Comparison of ENCODE assay signal across 8 mouse cellular contexts in genomic region chr7:35646317-35647081, GRCm38 (mm10). TPM values are rescaled to one million over a fixed set of nuclear protein-coding genes. Genes with fewer than 3 reads are reported as not detected.
A peak's percentile ranks its signal among the peaks of the same experiment; 100 is the strongest.
DNase-seq lines count a peak whose midpoint lies in the region; ATAC-seq and TF ChIP-seq lines count a peak whose summit lies in the region.

No protein-coding gene starts in this region.

- H3K4me1 ChIP-seq in heart, adult 2 months (ENCODE audit: control insufficient read depth, insufficient read depth, low read length), result no peaks in the 10 kb centered on the region
- H3K4me1 ChIP-seq in hindbrain, embryonic 12.5 days, result 0 out of 2 replicates have a peak, but pooled peaks cover 2% of the 10 kb centered on the region
- peaks cover 37% of the 10 kb centered on the region for H3K4me1 ChIP-seq in liver, embryonic 12.5 days
- H3K4me1 ChIP-seq in neural tube, embryonic 11.5 days (ENCODE audit: control insufficient read depth, insufficient read depth, low read length), result peaks cover 2% of the 10 kb centered on the region; the same call in 1 of the 2 replicates

- peak overlapping the region; percentile 81 for H3K27ac ChIP-seq in heart, adult 2 months
- peak overlapping the region; percentile 81 for H3K27ac ChIP-seq in hindbrain, embryonic 12.5 days
- H3K27ac ChIP-seq in liver, embryonic 12.5 days, result peak overlapping the region; percentile 74
- H3K27ac ChIP-seq in neural tube, embryonic 11.5 days (ENCODE audit: low read depth, low read length), result peak overlapping the region; percentile 45; the same call in 1 of the 2 replicates

- peak in 1 of 2 experiments; percentile 39 for DNase-seq in heart, adult 2 months
- DNase-seq in heart, adult 9 months (ENCODE audit: low spot score in 2 of 2), result no peak
- peak; percentile 19 for DNase-seq in MN1 (ENCODE audit: low spot score)
- peak; percentile 13 for DNase-seq in embryo, embryonic 11.5 days (ENCODE audit: low read depth, low spot score)
- DNase-seq in neural tube, embryonic 11.5 days (ENCODE audit: low spot score), result peak; percentile 35

- H3K79me2 ChIP-seq in heart, adult 2 months (replicated peaks; ENCODE audit: control insufficient read depth, insufficient read depth, low read length), result no peaks in the 10 kb centered on the region

- ATAC-seq in hindbrain, embryonic 12.5 days (ENCODE audit: low FRiP score), result peak; percentile 52
- peak; percentile 38 for ATAC-seq in liver, embryonic 12.5 days
- peak; percentile 56 for ATAC-seq in neural tube, embryonic 11.5 days (ENCODE audit: insufficient read depth, low FRiP score, low TSS enrichment)
- no peak for ATAC-seq in frontal cortex, adult (ENCODE audit: low TSS enrichment)

- intact Hi-C loops in heart, adult 2 months (cut with DNase I), result loop anchor here (5.0 kb wide), 1 partner anchor 59 kb away; the partner anchor contains the start of genes Ankrd27 and Rgs9bp

- TF ChIP-seq CTCF in heart, adult 2 months (IDR thresholded peaks at IDR 0.05), result no peak

- peak overlapping the region; percentile 71 for H3K4me2 ChIP-seq in hindbrain, embryonic 12.5 days (replicated peaks)
- peak overlapping the region; percentile 88 for H3K4me2 ChIP-seq in liver, embryonic 12.5 days
- peak overlapping the region; percentile 67 for H3K4me2 ChIP-seq in neural tube, embryonic 11.5 days (ENCODE audit: low read depth)

- peak overlapping the region; percentile 90 for H3K9ac ChIP-seq in heart, adult 2 months (ENCODE audit: low read depth, low read length)
- peak overlapping the region; percentile 96 for H3K9ac ChIP-seq in hindbrain, embryonic 12.5 days
- H3K9ac ChIP-seq in liver, embryonic 12.5 days, result peak overlapping the region; percentile 90
- H3K9ac ChIP-seq in neural tube, embryonic 11.5 days (ENCODE audit: low read length), result peak overlapping the region; percentile 86

- H3K4me3 ChIP-seq in heart, adult 2 months, result peak overlapping the region; percentile 62
- peak overlapping the region; percentile 96 for H3K4me3 ChIP-seq in hindbrain, embryonic 12.5 days
- peak overlapping the region; percentile 89 for H3K4me3 ChIP-seq in liver, embryonic 12.5 days
- H3K4me3 ChIP-seq in neural tube, embryonic 11.5 days (ENCODE audit: low read depth, low read length), result peak overlapping the region; percentile 91

- H3K9me3 ChIP-seq in hindbrain, embryonic 12.5 days (replicated peaks), result no peaks in the 10 kb centered on the region
- no peaks in the 10 kb centered on the region for H3K9me3 ChIP-seq in liver, embryonic 12.5 days (replicated peaks)
- no peaks in the 10 kb centered on the region for H3K9me3 ChIP-seq in neural tube, embryonic 11.5 days (ENCODE audit: control insufficient read depth, low read length)

- TF ChIP-seq POLR2A in heart, adult 2 months (IDR thresholded peaks at IDR 0.05; ENCODE audit: insufficient read depth, low read depth, low read length), result no peak

- no peaks in the 10 kb centered on the region for H3K27me3 ChIP-seq in heart, adult 2 months (ENCODE audit: control insufficient read depth, insufficient read depth, low read length)
- no peaks in the 10 kb centered on the region for H3K27me3 ChIP-seq in hindbrain, embryonic 12.5 days
- H3K27me3 ChIP-seq in liver, embryonic 12.5 days (replicated peaks), result 0 out of 2 replicates have a peak, but pooled peaks cover 10% of the 10 kb centered on the region
- no peaks in the 10 kb centered on the region for H3K27me3 ChIP-seq in neural tube, embryonic 11.5 days (ENCODE audit: control insufficient read depth, insufficient read depth, low read length)

- 8% methylated on average over 34 of the region's 34 CpGs for WGBS in heart, adult 2 months
- 12% methylated on average over 34 of the region's 34 CpGs for WGBS in hindbrain, embryonic 12.5 days
- 10% methylated on average over 34 of the region's 34 CpGs for WGBS in liver, embryonic 12.5 days (ENCODE audit: insufficient replicate concordance)
- 10% methylated on average over 34 of the region's 34 CpGs for WGBS in neural tube, embryonic 11.5 days

- TF ChIP-seq EP300 in heart, adult 2 months (IDR thresholded peaks at IDR 0.05; ENCODE audit: insufficient read depth, low read depth, low read length), result no peak

- H3K36me3 ChIP-seq in heart, adult 2 months (ENCODE audit: control insufficient read depth, insufficient read depth, low read length), result no peaks in the 10 kb centered on the region
- H3K36me3 ChIP-seq in hindbrain, embryonic 12.5 days, result peaks cover 34% of the 10 kb centered on the region
- H3K36me3 ChIP-seq in liver, embryonic 12.5 days, result peaks cover 42% of the 10 kb centered on the region
- H3K36me3 ChIP-seq in neural tube, embryonic 11.5 days (ENCODE audit: control insufficient read depth, insufficient read depth, low read length), result peaks cover 7% of the 10 kb centered on the region

RNA-seq across cellular contexts. Expression of gene Pdcd5, which starts 0.8 kb away (rescaled TPM):
- 100 to 1,000 TPM; 104 to 118 TPM for total RNA-seq in heart, adult 2 months (2021)
- 36.0 and 48.6 TPM in 2 replicates for polyA plus RNA-seq in heart, adult 2 months (2012; rRNA removed)
- polyA plus RNA-seq in hindbrain, embryonic 12.5 days (2016; fragmentation: Nextera tagmentation; extraction: Ambion mirVana), result 257 and 263 TPM in 2 replicates
- polyA plus RNA-seq in liver, embryonic 12.5 days (2016; fragmentation: Nextera tagmentation; extraction: Ambion mirVana), result 193 and 197 TPM in 2 replicates
- 272 and 275 TPM in 2 replicates for polyA plus RNA-seq in neural tube, embryonic 11.5 days (2014; fragmentation: Nextera tagmentation; extraction: Ambion mirVana)

Comparison
In these comparisons a context has a peak if more than half of its experiments do, and no peak if none do; other contexts are left out.
1. DNase-seq: peak in MN1 (single experiment), embryo, embryonic 11.5 days (single experiment) and neural tube, embryonic 11.5 days (single experiment); none in heart, adult 9 months (0 of 2).
2. Peak in every context shown above with its lines, with median percentiles within 50 percentile points of each other: H3K27ac ChIP-seq, H3K4me3 ChIP-seq, H3K9ac ChIP-seq and H3K4me2 ChIP-seq.